In genomic region chr12:31008171-31008570, GRCm38 (mm10) we compare ENCODE assay signal across 10 mouse cellular contexts.
A peak's percentile ranks its signal among the peaks of the same experiment; 100 is the strongest.
DNase-seq lines count a peak whose midpoint lies in the region; ATAC-seq and TF ChIP-seq lines count a peak whose summit lies in the region.
"Had no signal": no experiment of that assay in that cellular context is flagged by ENCODE, and none has a peak within 500 bp of the region (broad histone marks: within the 10 kb centered on the region; RNA-seq: fewer than 3 reads in every experiment).

No protein-coding gene starts in this region.

- WGBS in liver, adult 2 months: 18% methylated on average over 6 of the region's 6 CpGs
- WGBS in liver, embryonic 12.5 days (ENCODE audit: insufficient replicate concordance): 16% methylated on average over 6 of the region's 6 CpGs

- H3K9ac ChIP-seq in liver, adult 2 months (ENCODE audit: low read depth, low read length): no peak overlapping the region
- no peak overlapping the region for H3K9ac ChIP-seq in liver, embryonic 12.5 days
- H3K9ac ChIP-seq: heart, embryonic 13.5 days had no signal

- H3K27me3 ChIP-seq in liver, adult 2 months (ENCODE audit: control insufficient read depth, insufficient read depth, low read length): no peaks in the 10 kb centered on the region
- H3K27me3 ChIP-seq in liver, embryonic 12.5 days (replicated peaks): no peaks in the 10 kb centered on the region
- H3K27me3 ChIP-seq: heart, embryonic 13.5 days; megakaryocyte, embryonic 14.5 days had no signal

- H3K4me3 ChIP-seq in liver, adult 2 months (ENCODE audit: insufficient read depth, low read depth, low read length): no peak overlapping the region
- no peak overlapping the region for H3K4me3 ChIP-seq in liver, embryonic 12.5 days
- H3K4me3 ChIP-seq: heart, embryonic 13.5 days; megakaryocyte, embryonic 14.5 days had no signal

- no peaks in the 10 kb centered on the region for H3K36me3 ChIP-seq in liver, adult 2 months (ENCODE audit: control insufficient read depth, insufficient read depth, low read length)
- H3K36me3 ChIP-seq in liver, embryonic 12.5 days: no peaks in the 10 kb centered on the region
- H3K36me3 ChIP-seq: heart, embryonic 13.5 days had no signal

- no peak for TF ChIP-seq POLR2A in liver, adult 2 months (IDR thresholded peaks at IDR 0.05; ENCODE audit: extremely low read depth, insufficient read depth, low read length)

- ATAC-seq in liver, embryonic 12.5 days: no peak
- ATAC-seq in granulocyte monocyte progenitor cell, adult 5-6 weeks (replicated peaks; ENCODE audit: poor library complexity, severe bottlenecking): peak; percentile 63

- peak; percentile 36; the same call in 1 of the 2 replicates for TF ChIP-seq CTCF in liver, adult 2 months (IDR thresholded peaks at IDR 0.05; ENCODE audit: low read depth, low read length)

- no peaks in the 10 kb centered on the region for H3K79me2 ChIP-seq in liver, adult 2 months (ENCODE audit: control insufficient read depth, insufficient read depth, low read length)

- no peak overlapping the region for H3K27ac ChIP-seq in liver, adult 2 months (replicated peaks; ENCODE audit: insufficient read depth, low read depth, low read length)
- H3K27ac ChIP-seq in liver, embryonic 12.5 days: no peak overlapping the region
- H3K27ac ChIP-seq: heart, embryonic 13.5 days had no signal

- no peak overlapping the region for H3K4me2 ChIP-seq in liver, embryonic 12.5 days
- H3K4me2 ChIP-seq: heart, embryonic 13.5 days had no signal

- no peaks in the 10 kb centered on the region for H3K4me1 ChIP-seq in liver, adult 2 months (ENCODE audit: control insufficient read depth, insufficient read depth, low read length)
- H3K4me1 ChIP-seq in liver, embryonic 12.5 days: no peaks in the 10 kb centered on the region
- H3K4me1 ChIP-seq: heart, embryonic 13.5 days had no signal

- no peaks in the 10 kb centered on the region for H3K9me3 ChIP-seq in liver, embryonic 12.5 days (replicated peaks)
- H3K9me3 ChIP-seq: heart, embryonic 13.5 days; megakaryocyte, embryonic 14.5 days had no signal

- DNase-seq in cerebellum, postnatal 10 days: peak; percentile 54 to 57
- DNase-seq in cerebellum, adult 8-10 months: no peak
- DNase-seq in liver, adult 2 months (ENCODE audit: extremely low read depth, low read depth, low spot score): peak; percentile 24
- DNase-seq in adrenal gland, adult 18-20 months (ENCODE audit: low spot score in 2 of 2): peak; percentile 16 to 28
- DNase-seq in lung, postnatal 25 days (ENCODE audit: low spot score): peak; percentile 29
- DNase-seq in spleen, adult 18-20 months: no peak

Comparison
In these comparisons a context has a peak if more than half of its experiments do, and no peak if none do; other contexts are left out.
1. DNase-seq: peak in cerebellum, postnatal 10 days (2 of 2), liver, adult 2 months (single experiment), adrenal gland, adult 18-20 months (2 of 2) and lung, postnatal 25 days (single experiment); none in cerebellum, adult 8-10 months (single experiment) and spleen, adult 18-20 months (0 of 2).